Mouse (Mus musculus) E14TG2a.4 (cell line): ENCODE results near the gene Bhmt2.

Experiments used
- H3K27me3 ChIP-seq: 2 replicates; pipeline ENCODE4 v1.6.1; 2014; ENCODE audit warnings: low read length, control low read depth; ENCODE audit not compliant: insufficient read depth
- H3K36me3 ChIP-seq: 2 replicates; pipeline ENCODE4 v1.6.1; 2014; ENCODE audit warnings: low read length, control low read depth; ENCODE audit not compliant: insufficient read depth
- H3K4me1 ChIP-seq: replicated peaks from 2 replicates; pipeline ENCODE4 v1.6.1; 2014; ENCODE audit warnings: low read depth, low read length, control low read depth
- H3K4me3 ChIP-seq: replicated peaks from 2 replicates; pipeline ENCODE4 v1.5.1; 2014; ENCODE audit warnings: mild to moderate bottlenecking, low read length
- H3K9me3 ChIP-seq: 2 replicates; pipeline ENCODE4 v1.6.1; 2014; ENCODE audit warnings: low read length, control low read depth
- CTCF ChIP-seq: conservative IDR thresholded peaks from 2 replicates; pipeline ENCODE4 v1.5.1; 2014; ENCODE audit warnings: low read length
- NANOG ChIP-seq: IDR thresholded peaks from 2 replicates; pipeline ENCODE4 v1.6.1; 2014; ENCODE audit warnings: borderline replicate concordance, low read length, mixed read lengths
- POU5F1 ChIP-seq: IDR thresholded peaks from 2 replicates; pipeline ENCODE4 v1.6.1; 2014; ENCODE audit warnings: low read length, borderline replicate concordance

Gene Bhmt2

GRCm38 (mm10) chr13:93707271-93707670 is 33.2 kb upstream of the Bhmt2 start:
- TF ChIP-seq CTCF (no peak), POU5F1 (no peak), NANOG (no peak)
- H3K9me3 ChIP-seq, result no peaks in the 10 kb centered on the region
- no peaks in the 10 kb centered on the region for H3K4me1 ChIP-seq

GRCm38 (mm10) chr13:93705697-93706096 is 31.6 kb upstream of the Bhmt2 start:
- no peaks in the 10 kb centered on the region for H3K4me1 ChIP-seq
- H3K9me3 ChIP-seq, result no peaks in the 10 kb centered on the region
- no peak overlapping the region for H3K4me3 ChIP-seq
- no peaks in the 10 kb centered on the region for H3K36me3 ChIP-seq
- peaks cover 4% of the 10 kb centered on the region; the same call in 1 of the 2 replicates for H3K27me3 ChIP-seq
- TF ChIP-seq NANOG, result no peak

More at GRCm38 (mm10) chr13:93707271-93707670, 33.2 kb upstream of the Bhmt2 start:
- Histone ChIP-seq H3K4me3 (no peak overlapping the region), H3K36me3 (no peaks in the 10 kb centered on the region), H3K27me3 (peaks cover 4% of the 10 kb centered on the region; the same call in 1 of the 2 replicates)

GRCm38 (mm10) chr13:93698866-93699265 is 24.8 kb upstream of the Bhmt2 start:
- no peaks in the 10 kb centered on the region for H3K36me3 ChIP-seq
- H3K9me3 ChIP-seq, result 0 out of 2 replicates have a peak, but pooled peaks cover 10% of the 10 kb centered on the region
- H3K4me3 ChIP-seq, result no peak overlapping the region
- H3K27me3 ChIP-seq, result no peaks in the 10 kb centered on the region
- H3K4me1 ChIP-seq, result no peaks in the 10 kb centered on the region
- TF ChIP-seq CTCF, result no peak
- TF ChIP-seq NANOG, result no peak
- TF ChIP-seq POU5F1, result no peak

GRCm38 (mm10) chr13:93690821-93691220 is 16.7 kb upstream of the Bhmt2 start:
- no peak overlapping the region for H3K4me3 ChIP-seq
- peaks cover 18% of the 10 kb centered on the region for H3K4me1 ChIP-seq
- 0 out of 2 replicates have a peak, but pooled peaks cover 3% of the 10 kb centered on the region for H3K9me3 ChIP-seq
- H3K27me3 ChIP-seq, result peaks cover under 1% of the 10 kb centered on the region; the same call in 1 of the 2 replicates
- no peaks in the 10 kb centered on the region for H3K36me3 ChIP-seq
- TF ChIP-seq POU5F1 (no peak), CTCF (no peak), NANOG (no peak)

- peaks cover 6% of the 10 kb centered on the region for H3K27me3 ChIP-seq
- no peak for TF ChIP-seq CTCF
- no peak for TF ChIP-seq POU5F1
- TF ChIP-seq NANOG, result no peak
- H3K4me3 ChIP-seq, result no peak overlapping the region
- H3K4me1 ChIP-seq, result peaks cover 18% of the 10 kb centered on the region
- no peaks in the 10 kb centered on the region for H3K36me3 ChIP-seq
- no peaks in the 10 kb centered on the region for H3K9me3 ChIP-seq
Measured at GRCm38 (mm10) chr13:93689566-93689965, 15.5 kb upstream of the Bhmt2 start.

- H3K9me3 ChIP-seq, result no peaks in the 10 kb centered on the region
- TF ChIP-seq CTCF (no peak), NANOG (no peak), POU5F1 (no peak)
Measured at GRCm38 (mm10) chr13:93687321-93687720, 13.2 kb upstream of the Bhmt2 start.

GRCm38 (mm10) chr13:93685226-93685625 is 11.1 kb upstream of the Bhmt2 start:
- Histone ChIP-seq H3K27me3 (peaks cover 6% of the 10 kb centered on the region), H3K36me3 (no peaks in the 10 kb centered on the region), H3K9me3 (no peaks in the 10 kb centered on the region), H3K4me1 (peaks cover 18% of the 10 kb centered on the region), H3K4me3 (no peak overlapping the region)
- TF ChIP-seq POU5F1, result no peak
- TF ChIP-seq CTCF, result no peak
- no peak for TF ChIP-seq NANOG

More at GRCm38 (mm10) chr13:93687321-93687720, 13.2 kb upstream of the Bhmt2 start:
- peaks cover 18% of the 10 kb centered on the region for H3K4me1 ChIP-seq
- H3K27me3 ChIP-seq, result peaks cover 6% of the 10 kb centered on the region
- H3K4me3 ChIP-seq, result no peak overlapping the region
- H3K36me3 ChIP-seq, result no peaks in the 10 kb centered on the region

- H3K4me3 ChIP-seq, result no peak overlapping the region
- H3K27me3 ChIP-seq, result peaks cover 13% of the 10 kb centered on the region
- no peaks in the 10 kb centered on the region for H3K9me3 ChIP-seq
- peaks cover 18% of the 10 kb centered on the region for H3K4me1 ChIP-seq
- no peaks in the 10 kb centered on the region for H3K36me3 ChIP-seq
- TF ChIP-seq CTCF (no peak), NANOG (no peak), POU5F1 (no peak)
Measured at GRCm38 (mm10) chr13:93683336-93683735, 9.2 kb upstream of the Bhmt2 start.

- peaks cover 46% of the 10 kb centered on the region for H3K27me3 ChIP-seq
- peaks cover 6% of the 10 kb centered on the region for H3K4me1 ChIP-seq
- no peak for TF ChIP-seq POU5F1
- no peak for TF ChIP-seq NANOG
- no peak for TF ChIP-seq CTCF
- no peak overlapping the region for H3K4me3 ChIP-seq
- H3K9me3 ChIP-seq, result no peaks in the 10 kb centered on the region
- no peaks in the 10 kb centered on the region for H3K36me3 ChIP-seq
Measured at GRCm38 (mm10) chr13:93676864-93677263, 2.8 kb upstream of the Bhmt2 start.
